Mouse (Mus musculus) embryonic facial prominence, embryonic 14.5 days (tissue): ENCODE measurements at regions not wholly inside any gene's neighbourhood (a gene's known extent, or its start where the extent isn't known, plus 50 kb on each side); places are given as distances from the start of the nearest gene placed in this dataset.

Experiments used
- ATAC-seq: fragments of 200-750 bp; cut with Nextera tagmentation; 2 replicates; pipeline ENCODE4 v1.8.0; 2017; ENCODE audit warnings: low read depth, moderate number of reproducible peaks, moderate TSS enrichment
- DNase-seq: peaks from one replicate; pipeline ENCODE4 v3.0.0-alpha.2; 2015; ENCODE audit warnings: low spot score
- H3K27ac ChIP-seq: fragments of 300-500 bp; sonication (generic); replicated peaks from 2 replicates; pipeline ENCODE4 v1.5.1; 2014; ENCODE audit warnings: low read depth, mild to moderate bottlenecking, low read length, moderate library complexity
- H3K27me3 ChIP-seq: fragments of 300-500 bp; sonication (generic); replicated peaks from 2 replicates; pipeline ENCODE4 v1.6.1; 2014; ENCODE audit warnings: low read length; ENCODE audit not compliant: control insufficient read depth, insufficient read depth
- H3K36me3 ChIP-seq: fragments of 300-500 bp; sonication (generic); 2 replicates; pipeline ENCODE4 v1.6.1; 2014; ENCODE audit warnings: low read length, mixed read lengths; ENCODE audit not compliant: control insufficient read depth, insufficient read depth
- H3K4me1 ChIP-seq: fragments of 300-500 bp; sonication (generic); 2 replicates; pipeline ENCODE4 v1.6.1; 2014; ENCODE audit warnings: antibody characterized with exemption, low read length; ENCODE audit not compliant: control insufficient read depth, insufficient read depth
- H3K4me2 ChIP-seq: fragments of 300-500 bp; sonication (generic); 2 replicates; pipeline ENCODE4 v1.6.1; 2014; ENCODE audit warnings: low read depth, mild to moderate bottlenecking, low read length, moderate library complexity, mixed read lengths
- H3K4me3 ChIP-seq: fragments of 300-500 bp; sonication (generic); 2 replicates; pipeline ENCODE4 v1.5.1; 2014; ENCODE audit warnings: low read depth, mild to moderate bottlenecking, low read length
- H3K9ac ChIP-seq: fragments of 300-500 bp; sonication (generic); 2 replicates; pipeline ENCODE4 v1.6.1; 2014; ENCODE audit warnings: low read depth, mild to moderate bottlenecking, low read length, moderate library complexity, mixed read lengths
- H3K9me3 ChIP-seq: fragments of 300-500 bp; sonication (generic); 2 replicates; pipeline ENCODE4 v1.6.1; 2016; ENCODE audit warnings: low read length; ENCODE audit not compliant: control insufficient read depth
- WGBS: fragments of 180-500 bp; shearing (Covaris S2); extraction: QIAGEN DNeasy Blood & Tissue Kit; methylation state at CpG from one replicate; pipeline ENCODE4 v1.1.7; 2014; 5-methylcytosine and 5-hydroxymethylcytosine counted together

DNA sequence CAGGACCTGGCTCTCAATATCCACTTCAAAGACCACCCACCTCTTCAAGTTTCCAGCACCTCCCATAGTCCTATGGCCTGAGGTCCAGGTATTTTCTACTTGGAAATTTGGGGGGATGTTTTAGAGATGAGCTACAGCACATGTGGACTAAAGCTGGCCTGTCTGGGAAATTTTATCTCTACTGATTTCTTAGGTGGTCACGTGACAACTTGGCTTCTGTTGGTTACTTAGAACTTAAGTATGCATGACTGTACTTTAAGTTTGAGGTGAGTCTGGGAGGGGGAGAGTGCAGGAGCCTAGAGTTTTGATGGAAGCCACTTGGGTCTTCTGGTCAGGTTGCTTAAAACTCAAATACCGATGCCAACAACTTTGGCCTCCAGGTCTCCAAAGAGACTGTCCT, 61.7 kb upstream of the Vrk1 start:
- no peaks in the 10 kb centered on the region for H3K9me3 ChIP-seq
- ATAC-seq, result no peak
- no peak overlapping the region for H3K9ac ChIP-seq
- no peak for DNase-seq
- no peaks in the 10 kb centered on the region for H3K4me1 ChIP-seq
- H3K36me3 ChIP-seq, result no peaks in the 10 kb centered on the region
- no peaks in the 10 kb centered on the region for H3K27me3 ChIP-seq
- no peak overlapping the region for H3K27ac ChIP-seq
- WGBS, result 74% methylated on average over 2 of the region's 2 CpGs
- no peak overlapping the region for H3K4me3 ChIP-seq
- no peak overlapping the region for H3K4me2 ChIP-seq

DNA sequence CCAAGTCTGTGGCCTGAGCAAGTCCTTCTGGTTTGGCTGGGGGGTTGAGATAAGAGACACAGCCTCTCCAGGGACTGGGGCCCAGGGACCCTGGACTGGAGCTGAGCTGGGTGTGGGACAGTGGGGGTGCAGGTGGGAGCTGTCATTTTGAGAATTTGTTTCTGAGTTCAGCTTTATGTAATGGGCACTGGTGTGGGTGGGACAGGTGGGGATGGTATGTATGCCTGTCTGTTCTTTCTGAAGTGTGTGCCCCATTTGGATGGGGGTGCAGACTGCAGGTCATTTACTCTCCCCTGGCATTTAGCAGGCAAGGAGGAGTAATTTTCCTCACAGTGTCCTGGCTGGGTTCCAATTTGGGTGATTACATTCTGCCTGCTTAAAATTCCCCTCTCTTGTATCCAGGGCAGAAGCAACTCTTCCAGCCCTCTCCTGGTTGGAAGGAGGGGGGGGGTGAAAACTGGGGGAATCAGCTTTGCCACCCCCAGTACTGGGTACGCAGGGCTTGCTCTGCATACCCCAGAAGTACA, 54.2 kb upstream of the Vrk1 start:
- no peak overlapping the region for H3K27ac ChIP-seq
- ATAC-seq (no peak; the same call in 1 of the 2 replicates), DNase-seq (peak; percentile 51)
- H3K27me3 ChIP-seq, result peaks cover 7% of the 10 kb centered on the region; the same call in 1 of the 2 replicates
- no peaks in the 10 kb centered on the region for H3K36me3 ChIP-seq
- H3K4me3 ChIP-seq, result no peak overlapping the region
- H3K9me3 ChIP-seq, result no peaks in the 10 kb centered on the region
- no peak overlapping the region for H3K9ac ChIP-seq
- H3K4me1 ChIP-seq, result peaks cover 2% of the 10 kb centered on the region; the same call in 1 of the 2 replicates
- no peak overlapping the region for H3K4me2 ChIP-seq
- 36% methylated on average over 1 of the region's 1 CpGs for WGBS

GRCm38 (mm10) chr12:105959756-105960155, 50.3 kb upstream of the Vrk1 start:
- Histone ChIP-seq H3K27me3 (peaks cover 24% of the 10 kb centered on the region), H3K9ac (no peak overlapping the region), H3K9me3 (no peaks in the 10 kb centered on the region), H3K4me2 (no peak overlapping the region), H3K4me1 (peaks cover 2% of the 10 kb centered on the region; the same call in 1 of the 2 replicates), H3K27ac (no peak overlapping the region), H3K4me3 (no peak overlapping the region), H3K36me3 (no peaks in the 10 kb centered on the region)
- no peak for DNase-seq
- 57% methylated on average over 7 of the region's 7 CpGs for WGBS
- no peak for ATAC-seq
